Mouse (Mus musculus) right cerebral cortex, adult 18-20 months (tissue): ENCODE measurements around the gene Fam214a.
"Not testable (repeated sequence)": the region's sequence is repeated elsewhere in the genome, so short reads cannot be mapped to it uniquely, and the experiment has no call there.

Source experiments
- DNase-seq: peaks from one replicate; pipeline ENCODE4 v3.0.0; 2022; ENCODE audit warnings: mixed read lengths

The Fam214a gene

DNA sequence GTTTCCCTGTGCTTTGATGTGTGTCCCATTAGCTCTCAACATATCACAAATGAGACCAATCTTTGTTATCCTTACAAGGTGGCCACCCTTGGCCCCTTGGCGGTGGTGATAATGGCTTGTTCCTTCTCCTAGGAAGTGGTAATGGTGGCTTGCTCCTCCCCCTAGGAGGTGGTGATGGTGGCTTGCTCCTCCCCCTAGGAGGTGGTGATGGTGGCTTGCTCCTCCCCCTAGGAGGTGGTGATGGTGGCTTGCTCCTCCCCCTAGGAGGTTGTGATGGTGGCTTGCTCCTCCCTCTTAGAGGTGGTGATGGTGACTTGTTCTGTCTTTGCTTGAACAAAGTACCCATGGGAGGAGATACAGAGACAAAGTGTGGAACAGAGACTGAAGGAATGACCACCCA is 30.0 kb downstream of the Fam214a start:
- DNase-seq: not testable (repeated sequence)

DNA sequence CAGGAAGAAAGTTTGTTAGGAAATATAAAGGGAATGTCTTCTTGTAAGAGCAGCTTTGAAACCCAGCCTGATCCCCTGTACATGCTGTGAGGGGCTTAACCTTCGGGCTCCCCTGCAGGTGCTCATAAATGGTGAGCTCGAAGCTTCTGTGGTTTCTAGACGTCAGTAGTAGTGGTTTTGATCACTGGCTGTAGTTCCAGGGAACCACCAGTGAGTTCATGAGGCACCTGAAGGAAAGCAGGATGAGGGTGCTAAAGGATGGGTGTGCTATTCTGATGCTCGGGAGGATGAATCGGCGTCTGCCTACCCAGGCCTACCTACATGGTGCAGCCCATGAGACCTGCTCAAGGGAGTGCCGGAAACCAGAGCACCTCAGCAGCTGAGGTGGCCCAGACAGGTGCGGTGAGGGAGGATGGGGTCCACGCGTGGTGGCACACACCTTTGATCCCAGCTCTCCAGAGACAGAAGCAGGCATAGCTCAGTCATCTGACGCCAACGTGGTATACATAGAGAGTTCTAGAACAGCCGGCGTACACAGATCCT is 32.6 kb downstream of the Fam214a start:
- DNase-seq: no peak

DNA sequence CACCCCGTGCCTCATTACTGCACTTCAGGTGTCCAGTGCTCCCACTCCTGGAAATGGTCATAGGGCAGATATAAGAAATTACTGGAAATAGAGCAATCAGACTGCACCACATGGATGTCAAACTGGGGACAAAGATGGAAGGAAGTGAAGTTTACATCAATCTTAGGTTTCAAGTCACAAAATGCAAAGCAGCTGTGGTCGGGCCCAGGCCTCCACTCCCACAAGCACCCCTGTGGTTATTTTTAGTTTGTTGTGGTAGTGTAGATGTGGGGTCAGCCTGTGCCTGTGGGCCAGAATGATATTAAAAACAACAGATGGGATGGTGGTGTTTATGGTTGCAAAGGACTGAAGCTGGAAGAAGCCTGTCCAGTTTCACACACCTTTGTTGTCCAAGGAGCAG is 33.1 kb downstream of the Fam214a start:
- DNase-seq: no peak

DNA sequence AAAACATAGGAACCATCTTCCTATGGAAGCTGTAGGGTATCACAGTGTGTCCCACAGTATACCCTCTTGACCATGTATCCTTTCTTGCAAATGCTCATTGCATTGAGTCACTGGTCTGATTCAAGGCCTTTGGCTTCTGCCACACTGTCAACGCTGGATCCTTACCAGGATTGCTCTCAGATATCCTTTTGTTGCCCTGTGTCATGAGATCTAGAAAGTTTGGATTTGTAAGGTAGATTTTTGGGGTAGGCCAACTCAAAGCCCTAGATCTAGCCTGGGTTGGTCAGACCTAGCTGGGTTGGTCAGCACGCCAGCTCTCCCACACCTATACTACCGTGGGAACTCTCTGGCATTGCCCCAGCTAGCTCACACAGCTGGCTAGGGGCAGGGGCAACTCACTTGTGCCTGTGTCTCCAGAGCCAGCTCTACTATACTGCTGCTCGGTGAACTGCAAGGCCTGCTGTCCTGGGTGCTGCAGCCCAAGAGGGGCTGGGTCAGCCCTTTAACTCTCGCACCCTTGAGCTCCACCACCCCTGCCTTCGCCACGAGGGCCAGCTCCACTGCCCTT is 36.3 kb downstream of the Fam214a start:
- no peak for DNase-seq

DNA sequence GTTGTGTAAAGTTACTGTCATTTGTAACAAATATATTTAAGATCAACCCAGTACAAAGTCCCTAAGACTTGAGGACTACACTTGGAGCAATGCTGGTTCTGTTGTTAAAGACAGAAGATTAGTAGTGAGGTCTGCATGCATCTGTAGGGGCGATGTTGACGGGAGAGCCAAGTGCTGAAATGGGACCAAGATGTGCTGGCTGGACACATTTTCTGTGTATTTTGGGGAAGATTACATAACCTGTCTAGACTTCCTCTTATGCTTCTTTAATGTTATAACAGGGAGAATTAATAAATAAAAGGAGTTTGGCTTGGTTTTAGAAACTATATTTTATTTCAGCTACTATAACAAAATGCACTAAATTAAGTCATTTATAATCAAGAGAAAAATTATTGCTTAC is 37.3 kb downstream of the Fam214a start:
- DNase-seq: no peak

DNA sequence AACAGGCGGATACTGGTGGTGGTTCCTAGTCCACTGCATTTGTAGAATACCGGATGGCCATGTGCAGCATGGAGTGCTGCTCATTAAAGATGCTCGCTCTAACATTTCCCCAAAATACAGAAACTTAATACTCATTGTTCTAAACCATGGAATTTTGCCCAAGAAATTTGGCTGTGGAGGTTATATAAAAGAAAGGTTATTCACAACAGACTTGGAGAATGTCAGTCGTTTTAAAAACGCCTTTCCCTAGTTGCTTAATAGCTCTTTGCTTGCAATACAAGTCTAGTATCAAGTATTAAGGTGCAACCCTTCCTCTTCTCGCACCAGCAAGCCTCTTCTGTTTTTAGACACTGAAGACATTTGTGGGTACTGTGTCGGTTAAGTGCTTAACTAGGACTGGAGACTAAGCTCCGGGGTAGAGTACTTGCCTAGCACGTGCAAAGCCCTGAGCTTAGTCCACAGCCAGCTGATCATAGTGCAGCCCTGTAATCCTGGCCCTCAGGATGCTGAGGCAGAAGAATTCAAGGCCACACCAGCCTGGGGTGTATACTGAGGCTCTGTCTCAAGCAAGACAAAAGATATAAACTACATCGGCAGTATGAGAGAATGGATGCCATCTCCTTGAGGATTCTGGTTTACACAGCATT is 42.0 kb downstream of the Fam214a start:
- DNase-seq: no peak

DNA sequence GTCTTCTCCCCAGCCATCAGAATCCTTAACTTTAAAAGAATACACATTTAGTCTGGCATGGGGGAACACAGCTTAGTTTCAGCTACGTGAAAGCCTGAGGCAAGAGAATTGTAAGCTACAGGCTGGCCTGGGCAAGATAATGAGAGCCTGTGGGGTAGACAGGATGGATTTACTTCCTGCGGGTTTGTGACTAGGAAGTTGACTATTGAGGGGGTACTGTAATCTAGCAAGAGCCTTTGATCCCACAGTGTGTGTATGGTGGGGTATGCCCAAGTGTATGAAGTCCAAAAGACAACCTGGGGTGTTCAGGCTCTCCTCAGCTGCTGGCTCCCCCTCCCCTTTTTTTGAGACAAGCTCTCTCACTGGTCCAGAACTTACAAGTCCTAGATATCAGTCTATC is 43.7 kb downstream of the Fam214a start:
- DNase-seq: no peak

DNA sequence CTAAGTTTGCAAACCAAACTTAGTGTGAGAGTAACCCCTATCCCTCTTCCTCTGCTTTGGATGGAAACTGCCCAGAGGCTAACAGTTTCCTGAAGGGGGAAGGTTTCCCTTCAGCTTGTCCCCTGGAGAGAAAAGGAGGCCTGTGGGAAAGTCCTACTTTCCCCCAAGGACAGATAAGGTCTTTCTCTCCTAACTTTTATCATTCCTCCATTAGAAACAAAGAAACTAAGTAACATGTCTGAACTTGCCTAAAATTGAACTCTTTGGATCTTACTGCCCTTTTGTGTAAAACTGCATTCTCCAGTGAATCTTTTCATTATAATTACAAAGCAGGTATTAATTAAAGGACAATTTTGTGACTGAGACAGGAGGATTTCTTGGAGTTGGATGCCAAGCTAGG is 45.3 kb downstream of the Fam214a start:
- DNase-seq: no peak

DNA sequence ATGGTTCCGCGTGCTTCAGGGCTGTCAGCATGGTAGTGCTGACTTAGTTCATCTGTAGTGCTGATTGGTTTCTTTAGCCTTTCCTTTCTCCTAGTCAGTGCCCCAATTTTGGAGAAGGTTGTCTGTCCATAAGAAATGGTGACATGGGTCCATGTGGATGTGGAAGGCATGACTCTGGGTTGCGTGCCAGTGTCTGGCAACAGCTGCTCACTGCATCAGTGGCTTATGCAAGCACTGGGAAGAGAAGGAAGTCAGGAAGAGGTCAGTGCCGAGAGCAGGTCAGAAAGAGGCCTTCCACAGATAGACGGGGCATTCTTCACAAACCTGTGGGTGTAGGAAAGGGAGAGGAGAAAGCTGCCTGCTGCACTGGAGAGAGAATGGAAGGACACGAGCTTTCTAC is 48.3 kb downstream of the Fam214a start:
- no peak for DNase-seq

DNA sequence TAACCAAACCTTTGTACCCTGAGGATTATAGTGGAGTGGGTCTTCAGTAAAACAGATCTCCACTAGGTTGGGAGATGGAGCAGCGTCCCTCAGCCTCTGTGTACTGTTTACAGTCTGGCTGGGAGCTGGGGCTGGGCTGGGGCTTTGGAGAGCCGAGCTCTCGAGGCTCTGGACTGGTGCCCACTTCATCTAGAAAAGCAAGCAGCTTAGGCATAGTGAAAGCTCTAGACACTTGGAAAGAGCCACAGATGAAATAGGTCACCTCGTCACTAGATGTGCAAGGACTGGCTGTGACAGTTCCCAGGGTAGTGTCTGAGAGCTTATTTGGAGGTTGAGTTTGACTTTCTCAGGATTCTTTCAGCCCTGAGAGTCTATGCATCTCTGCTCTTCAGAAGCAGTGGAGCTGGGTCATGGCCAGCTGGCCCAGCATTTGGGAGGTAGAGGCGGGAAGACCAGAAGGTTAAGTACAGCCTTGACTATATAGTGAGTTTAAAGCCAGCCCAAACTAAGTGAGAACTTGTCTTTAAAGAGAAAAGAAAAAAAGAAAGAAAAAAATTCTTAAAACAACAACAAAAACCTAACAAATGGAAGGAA is 49.0 kb downstream of the Fam214a start:
- no peak for DNase-seq

DNA sequence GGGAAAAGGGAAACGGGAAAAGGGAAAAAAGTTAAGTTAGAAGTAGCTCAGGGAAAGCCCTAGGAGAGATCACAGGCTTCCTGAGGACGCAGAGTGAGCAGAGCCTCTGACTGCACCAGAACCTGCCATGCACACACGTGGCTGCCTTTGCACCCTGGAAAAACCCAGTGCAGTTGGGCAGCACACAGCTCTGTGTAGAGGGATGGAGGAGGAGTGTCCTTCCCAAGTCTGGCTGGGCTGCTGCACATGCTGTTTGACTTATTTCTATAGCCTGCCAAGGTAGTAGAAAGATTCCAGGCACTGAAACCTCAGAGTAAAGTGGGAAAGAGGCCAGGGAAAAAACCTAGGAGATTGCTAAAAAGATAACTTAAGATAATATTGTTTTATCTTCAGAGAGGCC is 49.6 kb downstream of the Fam214a start:
- no peak for DNase-seq

DNA sequence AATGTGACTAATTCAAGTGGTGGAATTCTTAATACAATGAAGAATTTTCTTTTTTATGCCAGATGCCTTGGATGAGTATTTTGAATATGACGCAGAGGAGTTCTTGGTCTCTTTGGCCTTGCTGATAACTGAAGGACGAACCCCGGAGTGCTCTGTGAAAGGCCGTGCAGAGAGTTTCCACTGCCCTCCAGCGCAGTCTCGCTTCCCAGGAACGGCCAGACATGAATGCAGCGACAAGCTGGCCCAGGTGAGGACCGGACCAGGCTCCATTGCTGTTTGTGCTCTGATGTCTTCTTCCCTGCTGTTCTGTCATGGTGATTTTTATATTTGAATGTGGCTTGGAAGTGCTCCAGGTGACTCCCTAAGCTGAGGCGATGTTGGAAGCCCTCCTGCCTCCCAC is 51.5 kb downstream of the Fam214a start:
- no peak for DNase-seq

DNA sequence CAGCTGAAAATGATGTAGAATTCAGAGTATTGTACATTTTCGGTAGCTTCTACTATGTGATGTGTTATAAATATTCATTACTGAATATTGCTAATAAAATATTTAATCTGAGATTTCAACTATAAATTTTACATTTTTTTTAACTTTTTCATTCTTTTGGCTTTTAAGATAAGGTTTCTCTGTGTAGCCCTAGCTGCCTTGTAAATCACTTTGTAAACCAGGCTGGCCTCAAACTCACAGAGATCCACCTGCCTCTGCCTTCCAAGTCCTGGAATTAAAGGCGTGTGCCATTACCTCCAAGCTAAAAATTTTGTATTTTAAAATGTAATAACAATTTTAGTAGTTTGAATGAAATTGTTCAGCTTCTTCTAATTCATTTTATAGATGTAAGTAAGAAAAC is 63.9 kb downstream of the Fam214a start:
- no peak for DNase-seq

DNA sequence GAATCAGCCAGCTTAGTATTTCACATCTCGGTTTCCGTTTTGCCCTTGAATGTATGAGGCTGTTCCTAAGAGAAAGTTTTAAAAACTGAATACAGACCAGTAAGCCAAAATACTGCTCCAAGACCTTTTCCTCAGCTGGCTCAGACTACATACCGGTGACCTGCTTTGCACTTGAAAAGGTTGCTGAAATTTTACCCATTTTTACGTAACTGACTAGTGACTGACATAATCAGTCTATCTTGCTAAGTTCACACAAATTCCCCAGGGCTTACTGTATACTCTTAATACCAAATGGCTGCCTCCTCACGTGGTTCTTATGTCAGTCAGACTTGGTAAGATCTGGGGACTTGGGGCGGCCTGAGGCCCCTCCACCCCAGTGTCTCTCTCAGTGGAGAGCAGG is 66.5 kb downstream of the Fam214a start:
- DNase-seq: no peak

DNA sequence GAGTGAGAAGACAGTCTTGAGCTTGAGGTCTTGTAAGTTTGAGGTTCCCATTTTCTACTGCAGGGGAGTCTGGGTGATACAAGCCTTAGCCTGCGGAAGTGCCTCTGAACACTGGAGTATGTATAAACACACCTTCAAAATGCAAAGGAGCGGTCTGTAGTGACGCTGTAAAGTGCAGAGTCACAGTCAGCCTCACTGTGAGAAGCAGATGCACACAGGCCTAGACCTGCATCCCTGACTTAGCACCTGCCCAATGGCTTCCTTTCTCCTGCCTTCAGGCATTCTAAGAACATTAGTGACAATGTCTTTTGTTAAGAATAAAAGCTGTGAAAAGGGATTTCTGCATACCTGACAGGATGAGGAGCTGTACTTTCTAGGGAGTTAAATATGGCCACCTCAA is 66.9 kb downstream of the Fam214a start:
- DNase-seq: no peak

DNA sequence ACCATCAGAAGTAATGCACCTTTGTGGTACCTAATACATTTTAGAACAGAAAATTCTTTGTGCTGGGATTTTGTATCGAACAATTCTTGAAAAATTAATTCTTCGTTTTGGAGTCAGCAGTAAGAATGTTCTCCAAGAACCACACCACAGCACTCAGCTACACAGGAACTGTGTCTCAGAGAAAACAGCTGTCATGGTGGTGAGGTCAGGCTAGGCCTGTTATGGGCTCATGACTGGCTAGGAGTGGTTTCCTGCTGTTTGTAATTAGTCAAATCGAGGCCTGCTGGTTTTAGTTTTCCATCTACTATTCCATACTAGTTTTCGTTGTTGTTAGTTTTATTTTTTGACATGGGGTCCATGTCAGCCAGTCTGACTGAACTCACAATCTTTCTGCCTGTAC is 67.9 kb downstream of the Fam214a start:
- no peak for DNase-seq

DNA sequence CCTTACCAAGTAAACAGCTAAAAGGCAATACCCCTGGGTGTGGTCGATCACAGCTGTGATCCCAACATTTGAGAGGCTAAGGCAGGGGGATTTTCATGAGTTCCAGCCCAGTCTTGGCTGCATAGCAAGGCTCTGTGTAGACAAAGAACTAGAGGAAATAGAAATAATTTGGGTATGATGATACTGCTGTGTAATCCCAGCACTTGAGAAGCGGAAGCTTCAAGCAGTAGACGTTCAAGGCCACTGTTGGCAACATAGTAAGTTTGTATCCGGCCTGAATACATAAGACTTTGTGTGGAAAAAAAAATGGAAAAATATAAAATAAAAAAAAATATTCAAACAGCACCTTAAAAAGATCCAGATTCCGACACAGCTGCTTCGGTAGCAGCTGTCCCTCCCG is 69.9 kb downstream of the Fam214a start:
- DNase-seq: no peak

DNA sequence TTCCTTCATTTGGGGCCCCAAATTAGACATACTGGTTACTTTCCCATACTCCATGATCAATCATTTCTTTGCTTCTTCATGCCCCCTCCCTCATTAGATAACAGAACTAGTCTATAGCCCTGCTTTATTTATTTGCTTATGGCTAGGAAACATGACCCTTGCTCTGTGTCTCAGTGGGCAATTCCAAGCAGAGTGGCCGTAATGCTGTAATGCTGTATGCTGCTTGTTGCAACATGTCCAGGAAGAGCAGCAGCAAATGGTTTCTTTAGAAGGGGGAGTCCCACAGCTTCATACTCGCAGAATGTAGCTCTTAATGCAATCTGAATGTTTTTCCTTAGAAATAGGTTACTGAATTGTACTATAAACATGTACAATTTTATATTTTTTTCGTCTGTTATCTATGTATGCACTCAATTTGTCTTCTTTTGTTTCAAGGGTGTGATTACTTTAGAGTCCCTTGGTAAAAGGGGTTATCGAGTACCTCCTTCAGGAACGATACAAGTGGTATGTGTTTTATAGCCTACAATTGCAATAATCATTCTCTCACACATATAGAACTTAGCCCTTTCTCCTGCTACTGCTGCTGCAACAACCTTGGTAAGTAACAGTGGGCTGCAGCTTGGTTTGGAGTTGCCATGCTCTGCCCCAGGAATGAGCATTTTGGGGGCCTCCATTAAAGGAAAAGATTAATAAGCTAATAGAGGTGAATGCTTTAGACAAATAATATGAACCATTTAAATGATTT is 70.6 kb downstream of the Fam214a start:
- no peak for DNase-seq

DNA sequence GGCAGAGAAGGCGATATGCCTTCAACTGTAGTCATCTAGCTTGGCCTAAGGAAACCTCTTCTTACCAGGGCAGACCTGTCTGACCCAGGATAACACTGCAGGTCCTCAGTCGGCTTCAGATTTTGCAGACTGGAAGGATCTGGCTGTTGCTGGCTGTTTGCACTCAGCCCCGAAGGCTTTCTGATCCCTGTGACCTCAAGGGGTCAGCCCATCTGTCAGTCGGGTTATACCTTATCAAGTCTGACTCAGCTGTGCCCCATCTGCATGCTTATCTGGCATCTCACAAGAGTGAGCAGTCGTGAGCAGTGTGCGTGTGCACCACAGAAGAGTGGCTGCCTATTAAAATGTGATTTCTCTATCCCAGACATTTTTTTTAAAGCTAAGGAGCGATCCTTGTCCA is 71.4 kb downstream of the Fam214a start:
- DNase-seq: no peak

DNA sequence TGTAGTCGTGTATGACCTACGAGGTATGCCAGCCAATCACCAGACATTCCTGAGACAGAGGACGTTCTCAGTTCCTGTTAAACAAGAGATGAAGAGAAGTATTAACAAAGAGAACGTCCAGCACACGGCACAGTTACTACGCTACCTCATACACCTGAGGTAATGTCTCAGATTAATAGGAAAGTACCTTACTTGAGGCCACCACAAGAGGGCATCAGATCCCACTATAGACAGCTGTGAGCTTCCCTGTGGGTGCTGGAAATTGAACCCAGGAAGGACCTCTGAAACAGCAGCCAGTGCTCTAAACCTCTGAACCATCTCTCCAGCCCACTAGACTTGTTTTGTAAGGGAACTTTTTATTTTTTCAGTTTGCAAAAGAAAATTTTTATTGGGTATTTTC is 73.0 kb downstream of the Fam214a start:
- no peak for DNase-seq

DNA sequence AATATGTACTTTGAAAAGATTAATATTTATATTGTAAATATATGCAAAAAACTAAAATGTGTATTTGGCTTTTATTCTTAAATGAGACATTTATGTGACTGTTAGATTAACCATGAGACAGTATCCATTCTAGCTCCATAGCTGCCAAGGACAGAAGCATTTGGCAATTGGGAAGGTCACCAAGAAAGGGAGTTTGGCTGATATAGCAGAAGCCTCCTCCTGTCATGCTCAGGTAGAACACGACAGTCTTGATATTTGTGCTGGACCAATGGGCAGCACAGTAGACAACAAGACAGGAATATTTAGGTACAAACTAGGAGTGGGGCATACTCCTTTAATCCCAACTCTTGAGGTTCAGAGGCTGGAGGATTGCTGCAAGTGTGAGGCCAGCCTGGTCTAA is 79.7 kb downstream of the Fam214a start:
- no peak for DNase-seq

DNA sequence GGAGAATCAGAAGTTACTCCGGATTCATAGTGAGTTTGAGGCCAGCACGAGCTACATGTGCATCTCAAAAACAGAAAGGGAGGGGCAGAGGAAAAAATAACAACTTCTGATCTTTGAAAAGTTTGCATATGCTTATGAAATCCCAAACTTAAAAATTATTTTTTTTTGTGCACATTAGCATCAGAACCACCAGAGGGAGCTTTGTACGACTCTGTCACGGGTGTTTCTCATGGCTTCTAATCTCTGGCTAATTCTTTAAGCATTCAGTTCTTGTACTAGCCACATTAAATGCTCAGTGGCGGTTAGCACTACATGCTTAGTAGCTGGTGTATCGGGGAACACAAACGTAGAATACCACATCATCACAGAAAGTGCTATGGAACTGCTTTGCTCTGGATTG is 80.5 kb downstream of the Fam214a start:
- no peak for DNase-seq

DNA sequence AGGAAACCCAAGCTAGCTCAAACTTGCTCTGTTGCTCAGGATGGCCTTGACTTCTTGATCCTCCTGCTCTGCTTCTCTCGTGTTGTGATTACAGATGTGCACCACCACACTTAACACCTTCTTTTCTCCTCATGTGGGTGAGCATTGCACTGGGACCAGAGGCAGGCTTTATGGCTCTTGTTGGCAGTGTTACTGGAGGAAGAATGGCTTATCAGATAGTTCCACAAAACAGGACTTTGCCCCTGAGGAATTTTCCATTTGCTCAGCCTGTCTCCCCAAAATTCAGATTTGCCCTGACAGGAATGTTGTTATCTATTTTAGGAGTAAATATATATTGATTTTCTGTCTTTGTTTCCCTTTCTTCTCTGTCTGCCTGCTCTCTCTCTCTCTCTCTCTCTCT is 82.0 kb downstream of the Fam214a start:
- DNase-seq: no peak

DNA sequence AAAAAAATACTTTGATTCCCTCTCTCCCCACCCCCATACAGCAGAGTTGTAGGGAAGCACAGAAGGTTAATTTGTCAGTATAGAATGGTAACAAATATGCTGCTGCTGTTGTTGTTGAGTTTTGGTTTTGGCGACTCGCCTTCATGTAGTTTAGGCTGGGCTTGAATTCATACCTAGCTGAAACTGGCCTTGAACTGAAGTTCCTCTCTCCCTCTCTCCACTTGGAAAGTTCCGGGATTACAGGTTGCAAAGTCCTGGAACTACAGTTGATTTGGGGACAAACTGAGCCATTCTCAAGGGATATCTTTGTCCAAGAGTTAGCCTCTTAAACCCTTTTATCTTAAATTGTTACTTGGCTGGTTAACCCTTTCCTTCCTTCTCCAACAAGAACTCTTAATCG is 83.3 kb downstream of the Fam214a start:
- no peak for DNase-seq
